Mouse (Mus musculus) heart, postnatal 0 days (tissue): ENCODE data around the gene Slc22a23.

ENCODE experiments used
- CTCF ChIP-seq: IDR thresholded peaks from 2 replicates; pipeline ENCODE4 v1.5.1; 2016; ENCODE audit warnings: antibody characterized with exemption, control low read depth, low read depth
- EP300 ChIP-seq: IDR thresholded peaks from 2 replicates; pipeline ENCODE4 v1.6.1; 2016; ENCODE audit warnings: antibody characterized with exemption, low read depth

DNA sequence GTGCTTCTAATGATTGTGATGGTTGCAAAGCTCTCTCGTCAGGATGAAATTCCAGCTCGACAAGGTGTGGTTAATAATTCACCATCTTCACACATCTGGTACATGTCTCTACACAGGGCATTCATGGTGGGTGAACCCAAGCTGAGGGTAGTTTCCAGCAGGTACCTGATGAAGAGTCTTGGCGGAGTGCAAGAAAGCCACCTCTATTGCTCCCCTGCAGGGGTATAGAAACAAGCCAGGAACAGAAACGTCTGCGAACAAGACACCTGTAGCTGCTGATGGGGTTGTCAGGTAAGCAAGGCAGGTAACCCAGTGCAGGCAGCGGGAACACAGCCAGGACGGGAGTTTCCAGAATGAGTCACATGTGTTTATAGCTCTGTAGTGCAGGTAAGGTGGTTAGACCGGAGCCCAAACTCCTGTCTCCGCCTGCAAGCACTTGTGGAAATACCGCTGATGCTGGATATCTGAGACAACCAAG is 132.2 kb downstream of the Slc22a23 start:
- TF ChIP-seq EP300 (no peak), CTCF (no peak)
